19 mouse cellular contexts compared by ENCODE assay signal in genomic region chr8:3480221-3480785, GRCm38 (mm10). TPM values are rescaled to one million over a fixed set of nuclear protein-coding genes. Genes with fewer than 3 reads are reported as not detected.
"Had no signal": no experiment of that assay in that cellular context is flagged by ENCODE, and none has a peak within 500 bp of the region (broad histone marks: within the 10 kb centered on the region; RNA-seq: fewer than 3 reads in every experiment).

No protein-coding gene starts in this region.

- H3K36me3 ChIP-seq: limb, embryonic 10.5 days; liver, embryonic 15.5 days; neural tube, embryonic 13.5 days had no signal

- H3K9ac ChIP-seq: liver, embryonic 15.5 days; lung, embryonic 14.5 days; neural tube, embryonic 13.5 days had no signal

- H3K4me3 ChIP-seq: left cerebral cortex, adult 2 months; limb, embryonic 10.5 days; liver, embryonic 15.5 days; megakaryocyte, embryonic 14.5 days; neural tube, embryonic 13.5 days had no signal

- H3K9me3 ChIP-seq: limb, embryonic 10.5 days; liver, embryonic 15.5 days; megakaryocyte, embryonic 14.5 days; neural tube, embryonic 13.5 days had no signal

- DNase-seq: kidney, adult 8-10 months; kidney, postnatal 14 days; lung, embryonic 14.5 days; retina, postnatal 1 day; right cerebral cortex, postnatal 4 days; spleen, adult 18-20 months; thymus, postnatal 4 days had no signal

- H3K4me2 ChIP-seq: liver, embryonic 11.5 days; liver, embryonic 15.5 days; lung, embryonic 14.5 days; midbrain, embryonic 11.5 days; neural tube, embryonic 13.5 days had no signal

- ATAC-seq: midbrain, embryonic 16.5 days had no signal

- H3K27ac ChIP-seq: left cerebral cortex, adult 2 months; limb, embryonic 10.5 days; liver, embryonic 15.5 days; macrophage; neural tube, embryonic 13.5 days had no signal

RNA-seq across cellular contexts. Expression of gene Tex45, which starts 9.6 kb away (rescaled TPM):
- polyA plus RNA-seq: intestine, embryonic 14.5 days; large intestine, adult 2 months; limb, embryonic 10.5 days; liver, embryonic 11.5 days; liver, embryonic 15.5 days; lung, embryonic 14.5 days; macrophage; stomach, embryonic 14.5 days had no signal
